Mouse (Mus musculus): ENCODE data around the gene Usp5. TPM values are rescaled to one million over a fixed set of nuclear protein-coding genes. Genes with fewer than 3 reads are reported as not detected.

Gene Usp5
- polyA plus RNA-seq, 1 experiment = 132 TPM

DNA sequence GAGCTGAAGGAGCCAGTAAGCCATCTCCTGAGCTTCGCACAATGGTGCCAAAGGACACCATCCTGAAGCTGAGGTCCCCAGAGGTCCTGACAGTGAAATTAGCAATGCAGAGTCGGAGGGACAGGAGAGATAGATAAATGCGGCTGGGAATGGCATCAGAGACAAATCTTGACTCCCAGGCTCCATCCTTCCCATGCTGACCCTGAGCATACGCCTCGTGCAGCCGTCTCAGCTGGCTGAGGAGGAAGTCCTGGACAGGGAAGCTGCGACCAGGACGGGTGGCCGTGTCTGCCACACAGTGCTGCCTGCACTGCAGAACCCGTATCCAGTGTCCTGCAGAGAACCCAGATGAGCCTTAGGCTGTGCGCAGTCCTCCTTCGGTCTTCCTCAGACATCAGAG, 25.4 kb upstream of the Usp5 start:
- Histone ChIP-seq H3K79me3 (ENCODE audit: low read depth) (no peaks in the 10 kb centered on the region), H3K79me2 (ENCODE audit: control insufficient read depth, insufficient read depth) (no peaks in the 10 kb centered on the region), H3ac (ENCODE audit: control insufficient read depth, insufficient read length, low read depth) (no peak overlapping the region), H3K36me3 (ENCODE audit: control insufficient read depth, insufficient read depth) (no peaks in the 10 kb centered on the region), H3K27me3 (ENCODE audit: control insufficient read depth, insufficient read depth, insufficient read length) (peaks cover 3% of the 10 kb centered on the region), H3K4me3 (ENCODE audit: insufficient read depth, poor library complexity, severe bottlenecking) (no peak overlapping the region)
- TF ChIP-seq MYOD1 (IDR thresholded peaks at IDR 0.05; ENCODE audit: control insufficient read depth, insufficient read length, low read depth) (no peak), MAX (IDR thresholded peaks at IDR 0.05) (no peak), MYOG (IDR thresholded peaks at IDR 0.05; ENCODE audit: control insufficient read depth, extremely low read depth, insufficient read length) (no peak), CTCF (IDR thresholded peaks at IDR 0.05; ENCODE audit: control insufficient read depth, insufficient read depth, insufficient read length) (no peak), USF1 (IDR thresholded peaks at IDR 0.05; ENCODE audit: low read depth) (no peak), CEBPB (IDR thresholded peaks at IDR 0.05; ENCODE audit: low read depth) (no peak), FOSL1 (IDR thresholded peaks at IDR 0.05; ENCODE audit: insufficient read depth, low read length, poor library complexity, severe bottlenecking) (no peak)

DNA sequence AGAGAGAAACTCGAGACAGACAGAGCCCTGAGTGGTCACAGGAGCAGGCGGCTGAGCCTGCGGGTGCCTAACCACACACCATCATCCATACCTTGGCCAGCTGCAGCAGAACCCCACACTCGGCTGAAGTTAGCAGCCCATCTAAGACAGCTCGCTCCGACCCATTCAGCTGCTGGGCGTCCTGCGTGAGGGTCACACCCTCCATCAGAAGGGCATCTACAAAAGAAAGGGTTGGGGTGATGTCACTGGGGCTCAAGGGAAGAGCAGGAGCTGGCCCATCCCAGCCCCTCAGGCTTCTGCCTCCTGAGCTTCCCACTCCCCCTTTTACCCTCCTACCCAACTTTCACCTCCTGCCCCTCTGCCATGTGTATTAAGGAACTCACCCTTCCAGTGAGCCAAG, 21.3 kb upstream of the Usp5 start:
- H3K79me2 ChIP-seq (ENCODE audit: control insufficient read depth, insufficient read depth) = no peaks in the 10 kb centered on the region
- no peak overlapping the region for H3ac ChIP-seq (ENCODE audit: control insufficient read depth, insufficient read length, low read depth)
- H3K4me3 ChIP-seq (ENCODE audit: insufficient read depth, poor library complexity, severe bottlenecking) = no peak overlapping the region
- H3K79me3 ChIP-seq (ENCODE audit: low read depth) = no peaks in the 10 kb centered on the region
- TF ChIP-seq CTCF (IDR thresholded peaks at IDR 0.05; ENCODE audit: control insufficient read depth, insufficient read depth, insufficient read length) (no peak), FOSL1 (IDR thresholded peaks at IDR 0.05; ENCODE audit: insufficient read depth, low read length, poor library complexity, severe bottlenecking) (no peak), CEBPB (IDR thresholded peaks at IDR 0.05; ENCODE audit: low read depth) (no peak), USF1 (IDR thresholded peaks at IDR 0.05; ENCODE audit: low read depth) (no peak), MAX (IDR thresholded peaks at IDR 0.05) (no peak), MYOG (IDR thresholded peaks at IDR 0.05; ENCODE audit: control insufficient read depth, extremely low read depth, insufficient read length) (no peak), MYOD1 (IDR thresholded peaks at IDR 0.05; ENCODE audit: control insufficient read depth, insufficient read length, low read depth) (no peak)
- H3K36me3 ChIP-seq (ENCODE audit: control insufficient read depth, insufficient read depth) = no peaks in the 10 kb centered on the region
- H3K27me3 ChIP-seq (ENCODE audit: control insufficient read depth, insufficient read depth, insufficient read length) = peaks cover 3% of the 10 kb centered on the region

DNA sequence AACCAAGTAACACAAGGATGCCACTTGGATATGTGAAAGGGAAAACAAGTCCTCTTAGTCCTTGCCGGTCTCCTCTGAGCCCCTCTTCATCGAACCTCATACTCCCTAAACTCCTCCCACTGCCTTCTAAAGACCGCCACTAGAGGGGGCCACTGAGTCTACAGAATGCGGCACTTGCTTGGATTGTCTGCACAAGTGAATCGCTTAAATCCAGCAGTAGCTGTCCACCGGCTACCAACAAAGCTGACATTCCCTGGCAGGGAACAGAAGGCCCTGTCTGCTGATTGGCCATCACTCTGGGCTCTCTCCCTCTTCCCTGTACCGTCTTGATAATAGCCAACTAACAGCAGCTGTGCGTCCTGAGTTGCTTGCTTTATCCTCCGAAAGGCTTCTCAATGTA, 18.0 kb upstream of the Usp5 start:
- Histone ChIP-seq H3K27me3 (ENCODE audit: control insufficient read depth, insufficient read depth, insufficient read length) (peaks cover 3% of the 10 kb centered on the region), H3K79me2 (ENCODE audit: control insufficient read depth, insufficient read depth) (no peaks in the 10 kb centered on the region), H3K36me3 (ENCODE audit: control insufficient read depth, insufficient read depth) (no peaks in the 10 kb centered on the region), H3ac (ENCODE audit: control insufficient read depth, insufficient read length, low read depth) (no peak overlapping the region), H3K4me3 (ENCODE audit: insufficient read depth, poor library complexity, severe bottlenecking) (no peak overlapping the region), H3K79me3 (ENCODE audit: low read depth) (no peaks in the 10 kb centered on the region)
- TF ChIP-seq CTCF (IDR thresholded peaks at IDR 0.05; ENCODE audit: control insufficient read depth, insufficient read depth, insufficient read length) = peak; percentile 48
- no peak for TF ChIP-seq MYOG (IDR thresholded peaks at IDR 0.05; ENCODE audit: control insufficient read depth, extremely low read depth, insufficient read length)

DNA sequence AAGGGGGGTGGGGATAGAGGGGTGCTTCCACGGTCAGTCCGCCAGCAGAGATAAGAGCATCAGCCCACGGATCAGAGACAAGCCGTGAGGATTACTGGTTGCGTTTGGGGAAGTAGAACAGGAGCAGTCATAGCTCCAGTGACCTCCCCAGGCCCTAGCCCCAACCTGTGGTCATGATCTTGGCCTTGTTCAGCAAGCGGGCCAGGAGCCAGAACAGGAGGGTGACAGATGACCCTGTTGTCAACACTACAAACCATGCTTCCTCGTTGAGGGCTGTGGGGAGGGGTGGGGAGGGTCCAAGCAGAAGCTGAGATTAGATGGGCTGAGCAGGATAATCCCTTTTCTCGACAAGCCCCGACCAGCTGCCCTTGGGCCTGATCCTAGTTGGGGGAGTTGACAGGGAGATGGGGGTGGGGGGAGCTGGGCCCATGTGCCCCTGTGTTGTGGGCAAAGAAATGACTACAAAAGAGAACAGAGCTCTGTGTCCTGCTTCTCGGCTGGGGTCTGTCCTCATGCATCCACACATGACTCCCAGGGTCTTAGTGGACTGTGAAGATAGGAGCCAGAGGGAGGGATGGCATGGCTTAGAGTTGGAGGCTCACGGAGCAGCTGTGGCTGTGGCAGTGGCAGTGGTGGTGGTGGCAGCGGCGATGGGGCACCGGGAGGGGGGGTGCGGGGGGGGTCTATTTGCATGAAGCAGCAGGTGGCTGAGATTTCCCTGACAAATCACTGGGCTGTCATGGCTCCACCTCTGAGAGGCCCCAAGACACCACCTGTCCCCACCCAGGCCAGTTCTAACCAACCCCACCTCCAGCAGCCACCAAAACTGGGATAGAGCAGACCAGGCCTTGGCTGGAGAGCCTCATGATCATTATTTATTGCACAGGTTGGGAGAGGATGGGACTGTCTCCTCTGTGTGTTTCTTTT, 11.2 kb upstream of the Usp5 start, which contains the start of gene Gnb3:
TSS of gene Gnb3 (minus strand) at position 35 of the 927 bp plus-strand sequence.
- no peaks in the 10 kb centered on the region for H3K79me2 ChIP-seq (ENCODE audit: control insufficient read depth, insufficient read depth)
- H3K36me3 ChIP-seq (ENCODE audit: control insufficient read depth, insufficient read depth) = no peaks in the 10 kb centered on the region
- TF ChIP-seq CEBPB (IDR thresholded peaks at IDR 0.05; ENCODE audit: low read depth) = no peak
- no peak for TF ChIP-seq MYOG (IDR thresholded peaks at IDR 0.05; ENCODE audit: control insufficient read depth, extremely low read depth, insufficient read length)
- TF ChIP-seq FOSL1 (IDR thresholded peaks at IDR 0.05; ENCODE audit: insufficient read depth, low read length, poor library complexity, severe bottlenecking) = no peak
- TF ChIP-seq MAX (IDR thresholded peaks at IDR 0.05) = no peak
- no peak for TF ChIP-seq CTCF (IDR thresholded peaks at IDR 0.05; ENCODE audit: control insufficient read depth, insufficient read depth, insufficient read length)
- no peak for TF ChIP-seq USF1 (IDR thresholded peaks at IDR 0.05; ENCODE audit: low read depth)
- TF ChIP-seq MYOD1 (IDR thresholded peaks at IDR 0.05; ENCODE audit: control insufficient read depth, insufficient read length, low read depth) = no peak
- no peaks in the 10 kb centered on the region for H3K79me3 ChIP-seq (ENCODE audit: low read depth)
- no peak within 1 kb of the TSS for H3K4me3 ChIP-seq (ENCODE audit: insufficient read depth, poor library complexity, severe bottlenecking)
- no peak within 1 kb of the TSS for H3ac ChIP-seq (ENCODE audit: control insufficient read depth, insufficient read length, low read depth)
- H3K27me3 ChIP-seq (ENCODE audit: control insufficient read depth, insufficient read depth, insufficient read length) = peaks cover 5% of the 10 kb centered on the region

DNA sequence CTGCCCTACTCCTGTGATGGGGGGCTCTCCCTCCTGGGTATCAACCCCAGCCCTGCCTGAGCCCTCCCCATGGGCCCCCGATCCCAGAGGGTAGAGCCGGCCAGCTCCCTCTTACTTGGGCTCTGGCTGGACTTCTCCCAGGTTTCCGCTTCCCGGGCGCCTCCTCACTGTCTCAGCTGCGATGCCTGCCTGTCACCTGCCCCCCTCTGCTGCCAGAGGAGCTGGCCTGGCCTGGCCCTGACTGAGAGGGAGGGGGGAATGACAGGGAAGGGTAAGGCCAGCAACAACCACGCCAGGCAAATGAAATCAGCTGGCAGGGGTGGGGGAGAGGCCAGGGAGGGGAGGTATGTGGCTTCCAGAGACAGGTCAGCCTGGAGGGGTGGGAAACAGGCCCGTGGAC, 10.5 kb upstream of the Usp5 start:
- Histone ChIP-seq H3K4me3 (ENCODE audit: insufficient read depth, poor library complexity, severe bottlenecking) (no peak overlapping the region), H3K79me3 (ENCODE audit: low read depth) (no peaks in the 10 kb centered on the region), H3K36me3 (ENCODE audit: control insufficient read depth, insufficient read depth) (no peaks in the 10 kb centered on the region), H3ac (ENCODE audit: control insufficient read depth, insufficient read length, low read depth) (no peak overlapping the region), H3K79me2 (ENCODE audit: control insufficient read depth, insufficient read depth) (no peaks in the 10 kb centered on the region), H3K27me3 (ENCODE audit: control insufficient read depth, insufficient read depth, insufficient read length) (peaks cover 5% of the 10 kb centered on the region)
- TF ChIP-seq CEBPB (IDR thresholded peaks at IDR 0.05; ENCODE audit: low read depth) = no peak
- no peak for TF ChIP-seq MYOG (IDR thresholded peaks at IDR 0.05; ENCODE audit: control insufficient read depth, extremely low read depth, insufficient read length)
- no peak for TF ChIP-seq MAX (IDR thresholded peaks at IDR 0.05)
- TF ChIP-seq MYOD1 (IDR thresholded peaks at IDR 0.05; ENCODE audit: control insufficient read depth, insufficient read length, low read depth) = no peak
- no peak for TF ChIP-seq CTCF (IDR thresholded peaks at IDR 0.05; ENCODE audit: control insufficient read depth, insufficient read depth, insufficient read length)
- TF ChIP-seq USF1 (IDR thresholded peaks at IDR 0.05; ENCODE audit: low read depth) = no peak
- no peak for TF ChIP-seq FOSL1 (IDR thresholded peaks at IDR 0.05; ENCODE audit: insufficient read depth, low read length, poor library complexity, severe bottlenecking)

Measured in C2C12 (cell line).